Mouse (Mus musculus): ENCODE results near the gene Rragd. TPM values are rescaled to one million over a fixed set of nuclear protein-coding genes. Genes with fewer than 3 reads are reported as not detected.

Rragd gene
- polyA plus RNA-seq, 1 experiment from 2014 or later = 43.3 TPM

DNA sequence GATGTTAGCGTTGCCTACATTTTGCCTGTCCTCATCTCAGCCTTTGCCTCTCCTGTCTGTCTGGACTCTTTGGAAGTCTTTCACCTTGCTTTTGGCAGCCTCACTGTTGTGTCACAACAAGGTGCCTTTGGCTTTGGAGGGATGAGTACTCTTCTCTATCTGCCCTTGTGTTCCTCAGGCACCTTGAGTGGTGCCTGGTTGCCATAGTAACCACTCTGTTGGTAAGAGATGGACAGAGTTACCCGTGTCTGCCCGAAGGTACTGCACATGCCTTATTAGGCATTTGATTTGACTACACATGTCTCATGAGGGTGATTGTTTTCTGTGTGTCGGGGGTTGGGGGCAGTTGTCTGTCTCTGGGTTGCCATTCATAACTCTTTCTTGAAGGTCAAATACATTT, 29.6 kb downstream of the Rragd start:
- WGBS = 74% methylated on average over 4 of the region's 4 CpGs
- H3K36me3 ChIP-seq = peaks cover 46% of the 10 kb centered on the region
- no peak for ATAC-seq (ENCODE audit: extremely low read depth, insufficient number of reproducible peaks, low FRiP score, low TSS enrichment)
- H3K27ac ChIP-seq (replicated peaks) = no peak overlapping the region
- no peak overlapping the region for H3K4me2 ChIP-seq
- H3K4me1 ChIP-seq = no peaks in the 10 kb centered on the region
- H3K4me3 ChIP-seq = no peak overlapping the region
- H3K27me3 ChIP-seq (replicated peaks) = no peaks in the 10 kb centered on the region
- H3K9me3 ChIP-seq = no peaks in the 10 kb centered on the region
- no peak overlapping the region for H3K9ac ChIP-seq

DNA sequence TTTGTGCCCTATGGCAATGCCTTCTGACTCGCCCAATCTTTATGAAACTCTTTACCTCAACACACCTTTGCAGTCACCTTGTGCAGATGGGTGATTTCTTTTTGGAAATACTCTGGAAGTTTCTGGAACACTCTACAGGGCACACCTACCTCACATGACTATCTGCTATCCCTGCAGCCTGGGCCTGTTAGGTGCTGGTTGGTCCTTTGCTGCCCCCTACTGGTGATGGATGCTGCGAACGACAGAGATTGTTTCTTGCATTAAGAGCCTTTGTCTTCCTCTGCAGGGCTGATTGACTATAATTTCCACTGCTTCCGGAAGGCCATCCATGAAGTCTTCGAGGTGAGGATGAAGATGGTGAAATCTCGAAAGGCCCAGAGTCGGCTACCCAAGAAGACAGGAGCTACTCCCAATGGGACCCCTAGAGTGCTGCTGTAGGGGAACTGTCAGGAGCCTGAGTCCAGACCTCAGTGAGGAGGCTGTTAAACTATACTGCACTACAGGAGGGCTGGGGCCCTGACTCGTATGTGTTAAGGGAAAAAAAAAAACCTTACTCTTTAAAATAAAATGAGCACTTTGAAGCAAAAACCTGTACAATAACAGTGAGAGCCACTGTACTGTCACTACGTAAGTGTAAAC, 35.6 kb downstream of the Rragd start:
- Histone ChIP-seq H3K4me2 (no peak overlapping the region), H3K4me3 (no peak overlapping the region), H3K9ac (no peak overlapping the region), H3K9me3 (no peaks in the 10 kb centered on the region), H3K4me1 (no peaks in the 10 kb centered on the region), H3K27me3 (replicated peaks) (no peaks in the 10 kb centered on the region), H3K36me3 (peaks cover 45% of the 10 kb centered on the region), H3K27ac (replicated peaks) (no peak overlapping the region)
- 52% methylated on average over 9 of the region's 9 CpGs for WGBS
- no peak; the same call in 1 of the 2 replicates for ATAC-seq (ENCODE audit: extremely low read depth, insufficient number of reproducible peaks, low FRiP score, low TSS enrichment)

DNA sequence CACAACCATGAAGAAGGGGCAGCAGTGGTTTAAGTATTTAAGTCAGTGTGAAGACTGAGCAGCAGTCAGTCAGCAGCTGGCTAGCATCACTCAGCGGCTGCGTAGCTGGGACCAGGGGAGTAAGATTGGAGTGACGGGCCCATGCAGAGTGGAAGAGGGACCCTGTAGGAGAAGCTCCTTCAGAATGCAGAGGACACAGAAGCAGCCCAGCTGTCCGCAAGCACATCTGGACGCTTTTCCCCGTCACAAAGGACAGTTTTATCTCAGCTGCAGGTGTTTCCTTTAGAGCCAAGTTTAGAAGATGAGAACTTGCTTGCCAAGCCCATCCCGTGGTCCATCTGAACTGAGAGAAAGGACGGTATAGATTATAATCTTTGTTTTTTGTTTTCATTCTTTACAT, 41.6 kb downstream of the Rragd start:
- H3K27ac ChIP-seq (replicated peaks) = no peak overlapping the region
- no peaks in the 10 kb centered on the region for H3K27me3 ChIP-seq (replicated peaks)
- peaks cover 37% of the 10 kb centered on the region for H3K36me3 ChIP-seq
- peaks cover 6% of the 10 kb centered on the region; the same call in 1 of the 2 replicates for H3K4me1 ChIP-seq
- no peak overlapping the region for H3K4me2 ChIP-seq
- 34% methylated on average over 8 of the region's 8 CpGs for WGBS
- H3K4me3 ChIP-seq = no peak overlapping the region
- ATAC-seq (ENCODE audit: extremely low read depth, insufficient number of reproducible peaks, low FRiP score, low TSS enrichment) = no peak
- H3K9me3 ChIP-seq = no peaks in the 10 kb centered on the region
- no peak overlapping the region for H3K9ac ChIP-seq

DNA sequence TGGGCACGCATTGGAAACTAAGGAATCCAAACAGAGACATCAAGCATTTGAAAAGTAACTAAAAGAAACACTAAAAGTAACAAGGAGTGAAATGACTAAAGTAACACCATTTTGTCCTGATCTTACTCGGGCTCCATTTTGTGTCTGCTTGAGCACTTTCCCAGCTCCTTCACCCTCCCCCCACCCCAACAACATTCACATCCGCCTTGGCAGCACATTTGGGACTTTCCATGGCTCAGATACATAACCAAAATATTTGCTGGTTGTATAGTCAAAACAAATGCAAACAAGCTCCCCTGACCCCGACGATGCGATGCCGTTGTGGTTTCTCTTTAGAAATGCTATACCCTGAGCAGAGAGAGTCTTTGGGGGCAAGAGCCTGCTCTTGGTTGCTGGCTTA, 46.3 kb downstream of the Rragd start:
- H3K4me3 ChIP-seq = no peak overlapping the region
- H3K27ac ChIP-seq (replicated peaks) = no peak overlapping the region
- H3K27me3 ChIP-seq (replicated peaks) = no peaks in the 10 kb centered on the region
- WGBS = 87% methylated on average over 7 of the region's 7 CpGs
- H3K36me3 ChIP-seq = peaks cover 27% of the 10 kb centered on the region
- H3K4me1 ChIP-seq = peaks cover 32% of the 10 kb centered on the region
- H3K9ac ChIP-seq = no peak overlapping the region
- no peak for ATAC-seq (ENCODE audit: extremely low read depth, insufficient number of reproducible peaks, low FRiP score, low TSS enrichment)
- H3K9me3 ChIP-seq = no peaks in the 10 kb centered on the region
- H3K4me2 ChIP-seq = no peak overlapping the region

DNA sequence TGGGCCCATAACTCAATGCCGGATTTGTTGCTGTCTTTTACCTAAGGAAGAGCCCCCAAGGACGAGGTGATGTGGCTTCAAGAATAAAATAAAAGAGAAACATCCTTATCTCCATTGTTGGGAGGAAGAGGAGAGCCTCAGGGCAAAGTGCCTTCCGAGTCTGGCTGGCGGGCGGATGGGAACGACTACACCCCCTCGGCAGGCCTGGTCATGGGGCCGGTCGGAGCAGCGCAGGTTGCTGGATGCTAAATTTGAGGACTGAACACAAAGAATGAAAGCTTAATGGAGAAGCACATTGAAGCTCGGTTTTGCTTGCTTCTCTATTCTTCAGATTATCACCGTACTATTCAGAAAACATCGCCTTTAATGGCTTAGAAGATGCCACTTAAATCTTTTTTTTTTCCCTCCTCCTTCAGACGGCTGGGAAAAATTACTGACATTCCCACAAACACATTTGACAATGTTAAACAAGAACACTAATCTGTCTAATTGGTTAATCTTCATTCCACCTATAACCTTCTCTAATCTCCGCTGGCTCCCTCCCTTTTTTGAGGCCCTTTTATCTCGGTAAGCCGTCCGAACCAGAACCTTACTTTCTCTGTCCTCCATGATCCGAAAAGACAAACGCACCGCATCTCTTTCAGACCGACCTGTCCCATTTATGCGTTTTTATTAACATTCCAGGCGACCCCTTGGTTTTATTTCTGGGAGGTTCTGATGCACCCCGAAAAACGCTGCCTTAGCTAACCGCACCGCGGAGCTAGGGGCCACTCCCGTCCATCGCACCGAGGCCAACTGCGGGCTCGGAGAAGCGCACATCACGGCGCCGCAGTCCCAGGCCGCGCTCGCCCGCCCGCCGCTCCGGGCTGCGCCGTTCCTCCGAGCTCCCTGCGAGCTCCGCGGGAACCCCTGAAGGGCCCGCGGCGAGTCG, 47.7 kb downstream of the Rragd start:
- H3K36me3 ChIP-seq = peaks cover 36% of the 10 kb centered on the region
- H3K27me3 ChIP-seq (replicated peaks) = no peaks in the 10 kb centered on the region
- peak overlapping the region; percentile 79 for H3K4me3 ChIP-seq
- H3K4me2 ChIP-seq = peak overlapping the region; percentile 83
- H3K9me3 ChIP-seq = peaks cover 5% of the 10 kb centered on the region
- H3K27ac ChIP-seq (replicated peaks) = peak overlapping the region; percentile 94
- H3K4me1 ChIP-seq = peaks cover 30% of the 10 kb centered on the region
- ATAC-seq (ENCODE audit: extremely low read depth, insufficient number of reproducible peaks, low FRiP score, low TSS enrichment) = peak; percentile 68
- H3K9ac ChIP-seq = peak overlapping the region; percentile 98
- WGBS = 2% methylated on average over 55 of the region's 55 CpGs

DNA sequence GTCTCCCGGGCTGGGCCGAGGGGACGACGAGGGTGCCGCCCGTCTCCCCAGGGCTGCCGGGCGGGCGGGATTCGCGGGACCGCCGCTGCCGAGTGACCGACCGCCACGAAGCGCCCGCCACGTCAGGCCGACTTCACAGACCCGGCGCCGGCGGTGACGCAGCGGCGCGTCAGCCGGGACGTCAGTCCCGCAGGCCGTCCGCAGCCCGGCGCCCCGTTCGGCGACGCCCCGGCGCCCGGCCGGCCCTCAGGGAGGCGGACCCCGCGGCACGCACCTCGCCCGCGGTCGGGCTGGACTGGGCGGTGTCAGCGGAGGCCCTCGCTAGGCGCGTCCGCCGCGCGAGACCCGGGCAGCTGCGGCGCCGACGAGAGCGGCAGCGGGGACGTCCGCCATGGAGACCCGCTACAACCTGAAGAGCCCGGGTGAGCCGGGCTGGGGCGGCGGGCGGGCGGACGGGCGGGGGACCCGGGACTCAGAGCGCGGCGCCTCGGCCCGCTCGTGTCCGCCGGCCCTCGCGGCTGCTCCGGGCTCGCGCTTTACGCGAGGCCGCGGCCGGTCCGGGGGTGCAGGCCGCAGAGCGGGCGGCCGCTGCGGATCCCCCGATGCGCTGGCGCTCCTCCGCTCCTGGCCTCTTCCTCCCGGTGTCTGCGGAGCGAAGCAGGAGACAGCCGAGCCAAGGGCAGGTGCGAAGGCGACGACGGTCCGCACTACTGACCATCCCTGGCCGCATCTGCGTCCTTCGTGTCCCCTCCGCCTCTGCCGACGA, 48.5 kb downstream of the Rragd start, which contains the start of gene Ube2j1:
Gene Ube2j1 (plus strand): TSS at position 222 of the 766 bp plus-strand sequence.
- H3K9ac ChIP-seq = peak within 1 kb of the TSS; percentile 98
- peaks cover 7% of the 10 kb centered on the region for H3K9me3 ChIP-seq
- H3K27ac ChIP-seq (replicated peaks) = peak within 1 kb of the TSS; percentile 94
- H3K4me2 ChIP-seq = peak within 1 kb of the TSS; percentile 83
- peak within 1 kb of the TSS; percentile 79 for H3K4me3 ChIP-seq
- H3K36me3 ChIP-seq = peaks cover 43% of the 10 kb centered on the region
- peak; percentile 95 for ATAC-seq (ENCODE audit: extremely low read depth, insufficient number of reproducible peaks, low FRiP score, low TSS enrichment)
- under 1% methylated on average over 117 of the region's 123 CpGs for WGBS
- peaks cover 30% of the 10 kb centered on the region for H3K4me1 ChIP-seq
- no peaks in the 10 kb centered on the region for H3K27me3 ChIP-seq (replicated peaks)

DNA sequence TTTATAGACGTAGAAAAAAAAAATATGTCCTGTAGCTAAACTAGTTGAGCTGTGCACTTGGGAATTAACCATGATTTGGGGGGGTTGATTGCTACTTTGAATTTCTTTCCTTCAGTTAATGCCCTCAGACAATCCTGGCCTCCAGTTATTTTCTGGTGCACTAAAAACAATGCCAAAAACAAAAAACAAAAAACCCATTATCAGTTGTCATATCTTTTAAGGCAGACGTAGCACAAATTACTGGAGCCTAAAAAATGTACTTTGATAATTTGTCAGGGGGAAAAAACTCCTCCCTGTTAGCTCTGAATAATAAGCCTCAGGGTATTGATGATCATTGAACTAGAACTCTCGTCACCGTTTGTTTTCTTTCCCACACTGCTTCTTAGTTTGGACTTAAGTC, 49.2 kb downstream of the Rragd start:
- Histone ChIP-seq H3K9ac (peak overlapping the region; percentile 98), H3K4me1 (peaks cover 30% of the 10 kb centered on the region), H3K4me2 (peak overlapping the region; percentile 83), H3K4me3 (peak overlapping the region; percentile 79), H3K27me3 (replicated peaks) (no peaks in the 10 kb centered on the region), H3K27ac (replicated peaks) (peak overlapping the region; percentile 94), H3K36me3 (peaks cover 44% of the 10 kb centered on the region), H3K9me3 (peaks cover 7% of the 10 kb centered on the region)
- 22% methylated on average over 4 of the region's 4 CpGs for WGBS
- no peak for ATAC-seq (ENCODE audit: extremely low read depth, insufficient number of reproducible peaks, low FRiP score, low TSS enrichment)

DNA sequence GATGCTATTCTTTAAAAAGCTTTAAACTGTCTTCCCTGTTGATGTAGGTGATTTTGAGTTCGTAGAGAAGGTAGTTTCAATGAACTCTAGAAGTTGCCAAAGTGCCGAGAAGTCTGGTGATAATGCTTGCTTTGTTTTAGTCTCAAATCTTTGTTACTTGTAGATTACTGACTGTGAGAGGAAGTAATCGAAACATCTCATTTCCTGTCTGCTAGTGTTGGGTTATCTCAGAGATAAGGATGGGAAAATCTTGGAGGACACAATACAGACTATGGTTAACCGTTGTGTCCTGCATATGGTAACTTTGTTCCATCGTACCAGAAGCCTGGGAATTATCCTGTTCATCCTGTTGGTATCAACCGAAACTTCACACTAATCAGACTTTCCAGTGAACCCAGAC, 50.7 kb downstream of the Rragd start:
- no peaks in the 10 kb centered on the region for H3K27me3 ChIP-seq (replicated peaks)
- no peak overlapping the region for H3K27ac ChIP-seq (replicated peaks)
- H3K9ac ChIP-seq = no peak overlapping the region
- H3K4me1 ChIP-seq = peaks cover 30% of the 10 kb centered on the region
- no peak overlapping the region for H3K4me3 ChIP-seq
- no peak for ATAC-seq (ENCODE audit: extremely low read depth, insufficient number of reproducible peaks, low FRiP score, low TSS enrichment)
- peaks cover 39% of the 10 kb centered on the region for H3K36me3 ChIP-seq
- WGBS = 42% methylated on average over 6 of the region's 6 CpGs
- peak overlapping the region; percentile 83; the same call in 1 of the 2 replicates for H3K4me2 ChIP-seq
- peaks cover 7% of the 10 kb centered on the region for H3K9me3 ChIP-seq

DNA sequence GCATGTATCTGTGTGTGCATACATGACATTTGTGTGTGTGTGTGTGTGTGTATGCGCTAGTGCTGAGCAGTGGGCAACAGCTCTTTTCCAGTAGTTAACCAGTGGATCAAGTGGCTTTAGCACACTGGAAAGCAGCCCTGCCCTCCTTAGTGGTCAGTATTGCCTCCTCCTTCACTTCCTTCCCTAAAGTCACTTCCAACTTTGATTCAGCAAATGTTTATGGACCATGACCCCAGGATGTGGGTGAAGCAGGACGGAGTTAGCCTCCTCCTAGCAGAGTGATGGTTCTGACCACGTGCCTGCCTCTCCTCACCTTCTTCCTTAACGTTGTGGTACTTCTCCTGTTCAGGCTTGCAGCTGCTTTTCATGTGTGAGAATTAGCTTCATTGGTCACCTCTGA, 57.0 kb downstream of the Rragd start:
- no peak overlapping the region for H3K9ac ChIP-seq
- no peak overlapping the region for H3K27ac ChIP-seq (replicated peaks)
- no peak for ATAC-seq (ENCODE audit: extremely low read depth, insufficient number of reproducible peaks, low FRiP score, low TSS enrichment)
- H3K4me3 ChIP-seq = no peak overlapping the region
- no peaks in the 10 kb centered on the region for H3K27me3 ChIP-seq (replicated peaks)
- H3K4me2 ChIP-seq = no peak overlapping the region
- WGBS = 81% methylated on average over 4 of the region's 4 CpGs
- H3K4me1 ChIP-seq = no peaks in the 10 kb centered on the region
- peaks cover 7% of the 10 kb centered on the region for H3K9me3 ChIP-seq
- H3K36me3 ChIP-seq = peaks cover 85% of the 10 kb centered on the region

DNA sequence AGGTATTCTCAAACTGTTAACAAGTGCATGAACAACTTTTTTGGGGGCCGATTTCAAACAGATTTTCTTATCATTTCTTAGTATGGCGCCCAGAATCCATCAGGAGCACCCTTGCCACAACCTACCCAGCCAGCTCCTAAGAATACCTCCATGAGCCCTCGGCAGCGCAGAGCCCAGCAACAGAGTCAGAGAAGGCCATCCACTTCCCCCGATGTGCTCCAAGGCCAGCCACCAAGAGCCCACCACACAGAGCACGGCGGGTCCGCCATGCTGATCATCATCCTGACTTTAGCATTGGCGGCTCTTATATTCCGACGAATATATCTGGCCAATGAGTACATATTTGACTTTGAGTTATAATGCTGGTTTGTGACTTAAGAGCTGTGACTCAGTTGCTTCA, 66.8 kb downstream of the Rragd start:
- no peaks in the 10 kb centered on the region for H3K9me3 ChIP-seq
- H3K27ac ChIP-seq (replicated peaks) = no peak overlapping the region
- WGBS = 92% methylated on average over 11 of the region's 11 CpGs
- H3K4me2 ChIP-seq = no peak overlapping the region
- H3K4me1 ChIP-seq = no peaks in the 10 kb centered on the region
- no peak overlapping the region for H3K4me3 ChIP-seq
- H3K36me3 ChIP-seq = peaks cover 81% of the 10 kb centered on the region
- no peak for ATAC-seq (ENCODE audit: extremely low read depth, insufficient number of reproducible peaks, low FRiP score, low TSS enrichment)
- no peaks in the 10 kb centered on the region for H3K27me3 ChIP-seq (replicated peaks)
- H3K9ac ChIP-seq = no peak overlapping the region

DNA sequence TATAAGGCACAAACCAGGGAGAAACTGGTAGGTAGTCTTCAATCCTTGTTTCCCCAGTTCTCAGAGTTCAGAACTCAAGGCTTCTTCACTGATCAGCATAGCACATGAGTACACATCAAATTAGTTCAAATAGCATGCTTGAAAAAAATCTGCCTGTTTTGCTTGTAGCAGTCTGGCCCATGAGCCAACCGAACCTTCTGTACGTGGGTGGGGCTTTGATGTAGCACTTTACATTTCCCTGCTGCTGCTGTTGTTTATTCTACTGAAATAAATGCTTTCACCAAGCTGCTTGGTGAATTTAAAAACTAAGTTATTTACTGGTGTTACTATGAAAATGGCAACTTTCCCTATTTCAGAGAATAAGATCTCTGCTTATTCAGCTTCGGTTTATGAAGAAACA, 69.2 kb downstream of the Rragd start:
- no peak for ATAC-seq (ENCODE audit: extremely low read depth, insufficient number of reproducible peaks, low FRiP score, low TSS enrichment)
- no peak overlapping the region for H3K27ac ChIP-seq (replicated peaks)
- H3K9ac ChIP-seq = no peak overlapping the region
- 92% methylated on average over 3 of the region's 3 CpGs for WGBS
- H3K4me2 ChIP-seq = no peak overlapping the region
- no peaks in the 10 kb centered on the region for H3K4me1 ChIP-seq
- H3K4me3 ChIP-seq = no peak overlapping the region
- no peaks in the 10 kb centered on the region for H3K27me3 ChIP-seq (replicated peaks)
- no peaks in the 10 kb centered on the region for H3K9me3 ChIP-seq
- peaks cover 57% of the 10 kb centered on the region for H3K36me3 ChIP-seq
